11 mouse cellular contexts compared by ENCODE assay signal in genomic region chr9:59694571-59695450, GRCm38 (mm10). TPM values are rescaled to one million over a fixed set of nuclear protein-coding genes. Genes with fewer than 3 reads are reported as not detected.
DNase-seq lines count a peak whose midpoint lies in the region; ATAC-seq and TF ChIP-seq lines count a peak whose summit lies in the region.
"Had no signal": no experiment of that assay in that cellular context is flagged by ENCODE, and none has a peak within 500 bp of the region (broad histone marks: within the 10 kb centered on the region; RNA-seq: fewer than 3 reads in every experiment).

No protein-coding gene starts in this region.

- H3K4me2 ChIP-seq in embryonic facial prominence, embryonic 12.5 days (replicated peaks), result no peak overlapping the region
- H3K4me2 ChIP-seq in lung, embryonic 14.5 days, result no peak overlapping the region
- H3K4me2 ChIP-seq: kidney, embryonic 15.5 days had no signal

- peak; percentile 68 to 80 for DNase-seq in lung, adult 18-20 months
- DNase-seq in lung, postnatal 10 days, result no peak
- no peak for DNase-seq in lung, embryonic 14.5 days
- no peak for DNase-seq in thymus, postnatal 14 days
- DNase-seq in urinary bladder, adult 18-20 months (ENCODE audit: low spot score in 2 of 2), result no peak
- no peak for DNase-seq in retina, postnatal 1 day
- DNase-seq: spleen, adult 18-20 months had no signal

- H3K36me3 ChIP-seq in embryonic facial prominence, embryonic 12.5 days, result no peaks in the 10 kb centered on the region
- no peaks in the 10 kb centered on the region for H3K36me3 ChIP-seq in lung, embryonic 14.5 days (ENCODE audit: insufficient read depth)
- H3K36me3 ChIP-seq: kidney, embryonic 15.5 days had no signal

- no peaks in the 10 kb centered on the region for H3K27me3 ChIP-seq in embryonic facial prominence, embryonic 12.5 days
- H3K27me3 ChIP-seq in lung, embryonic 14.5 days (ENCODE audit: insufficient read depth, low read length), result no peaks in the 10 kb centered on the region

- no peaks in the 10 kb centered on the region for H3K9me3 ChIP-seq in embryonic facial prominence, embryonic 12.5 days
- no peaks in the 10 kb centered on the region for H3K9me3 ChIP-seq in lung, embryonic 14.5 days (ENCODE audit: low read depth, low read length)
- H3K9me3 ChIP-seq: kidney, embryonic 15.5 days had no signal

- TF ChIP-seq CTCF in lung, embryonic 14.5 days (IDR thresholded peaks at IDR 0.05; ENCODE audit: low read depth), result no peak

- 0 out of 2 replicates have a peak overlapping the region, but pooled peaks have one; percentile 6 for H3K27ac ChIP-seq in embryonic facial prominence, embryonic 12.5 days
- peak overlapping the region; percentile 22; the same call in 1 of the 2 replicates for H3K27ac ChIP-seq in lung, embryonic 14.5 days (ENCODE audit: low read depth)
- H3K27ac ChIP-seq: kidney, embryonic 15.5 days; macrophage had no signal

- H3K4me3 ChIP-seq in embryonic facial prominence, embryonic 12.5 days, result no peak overlapping the region
- H3K4me3 ChIP-seq in lung, embryonic 14.5 days (ENCODE audit: low read depth, low read length), result no peak overlapping the region
- H3K4me3 ChIP-seq: kidney, embryonic 15.5 days had no signal

- peaks cover 24% of the 10 kb centered on the region for H3K4me1 ChIP-seq in embryonic facial prominence, embryonic 12.5 days
- H3K4me1 ChIP-seq in lung, embryonic 14.5 days (ENCODE audit: insufficient read depth), result peaks cover 7% of the 10 kb centered on the region

- no peak for ATAC-seq in embryonic facial prominence, embryonic 12.5 days (ENCODE audit: insufficient number of reproducible peaks, insufficient read depth, low FRiP score, low TSS enrichment)
- ATAC-seq in lung, embryonic 14.5 days (ENCODE audit: insufficient read depth), result no peak
- ATAC-seq: forebrain, embryonic 14.5 days had no signal

- H3K9ac ChIP-seq in embryonic facial prominence, embryonic 12.5 days, result no peak overlapping the region
- no peak overlapping the region for H3K9ac ChIP-seq in lung, embryonic 14.5 days
- H3K9ac ChIP-seq: kidney, embryonic 15.5 days had no signal

- 31% methylated on average over 16 of the region's 16 CpGs for WGBS in embryonic facial prominence, embryonic 12.5 days
- WGBS in lung, embryonic 14.5 days, result 34% methylated on average over 16 of the region's 16 CpGs

RNA-seq across cellular contexts. Expression of gene Gramd2, which starts 14.9 kb away (rescaled TPM):
- 0.65 and 0.69 TPM in 2 replicates for polyA plus RNA-seq in embryonic facial prominence, embryonic 12.5 days (2016; fragmentation: Nextera tagmentation; extraction: Ambion mirVana)
- 3.1 and 4.6 TPM in 2 replicates for polyA plus RNA-seq in lung, embryonic 14.5 days (2014; fragmentation: Nextera tagmentation; extraction: Ambion mirVana)

RNA-seq across cellular contexts. Expression of gene Pkm, which starts 38.6 kb away (rescaled TPM):
- 1,462 TPM in 2 replicates for polyA plus RNA-seq in embryonic facial prominence, embryonic 12.5 days (2016; fragmentation: Nextera tagmentation; extraction: Ambion mirVana)
- polyA plus RNA-seq in lung, embryonic 14.5 days (2014; fragmentation: Nextera tagmentation; extraction: Ambion mirVana), result 1,391 and 1,486 TPM in 2 replicates

RNA-seq across cellular contexts. Expression of gene Senp8, which starts 55.7 kb away (rescaled TPM):
- polyA plus RNA-seq in embryonic facial prominence, embryonic 12.5 days (2016; fragmentation: Nextera tagmentation; extraction: Ambion mirVana), result 11.0 and 12.3 TPM in 2 replicates
- 11.0 and 11.4 TPM in 2 replicates for polyA plus RNA-seq in lung, embryonic 14.5 days (2014; fragmentation: Nextera tagmentation; extraction: Ambion mirVana)

RNA-seq across cellular contexts. Expression of gene Myo9a, which starts 55.9 kb away (rescaled TPM):
- 18.8 and 20.5 TPM in 2 replicates for polyA plus RNA-seq in embryonic facial prominence, embryonic 12.5 days (2016; fragmentation: Nextera tagmentation; extraction: Ambion mirVana)
- polyA plus RNA-seq in lung, embryonic 14.5 days (2014; fragmentation: Nextera tagmentation; extraction: Ambion mirVana), result 17.6 and 18.8 TPM in 2 replicates

Comparison
In these comparisons a context has a peak if more than half of its experiments do, and no peak if none do; other contexts are left out.
1. DNase-seq: peak in lung, adult 18-20 months (2 of 2); none in lung, postnatal 10 days (single experiment), lung, embryonic 14.5 days (single experiment), thymus, postnatal 14 days (single experiment), urinary bladder, adult 18-20 months (0 of 2) and retina, postnatal 1 day (single experiment).